Mouse (Mus musculus): ENCODE data around the gene Kcnq2.

DNA sequence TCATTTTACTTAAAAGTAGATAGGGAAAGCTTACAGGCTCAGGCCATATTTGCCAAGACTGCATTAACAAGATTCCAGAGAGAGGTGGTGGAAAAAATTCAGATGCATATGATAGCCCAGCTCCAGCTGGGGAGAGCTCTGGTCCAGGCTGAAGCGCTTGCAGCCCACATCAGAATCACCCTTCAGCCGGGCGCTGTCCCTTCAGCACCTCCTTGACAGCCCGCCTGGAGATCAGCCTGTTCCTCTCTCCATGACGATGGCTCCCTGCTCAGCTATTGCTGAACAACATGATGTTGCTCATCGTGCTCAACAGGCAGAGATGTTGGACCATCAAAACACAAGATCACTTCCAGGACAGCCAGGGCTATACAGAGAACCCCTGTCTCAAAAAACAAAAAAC, 1.8 kb upstream of the Kcnq2 start:
- no peak for TF ChIP-seq HCFC1 (IDR thresholded peaks at IDR 0.05; ENCODE audit: borderline replicate concordance, insufficient read depth, low read length)
- no peak for TF ChIP-seq CHD2 (IDR thresholded peaks at IDR 0.05; ENCODE audit: low read depth, low read length)
- no peak for TF ChIP-seq ZC3H11A (IDR thresholded peaks at IDR 0.05; ENCODE audit: borderline replicate concordance, low read depth, low read length)

Data from ES-E14 (cell line).